Mouse (Mus musculus): Measurements from ENCODE around the gene Sbk1.
"Not testable (repeated sequence)": the region's sequence is repeated elsewhere in the genome, so short reads cannot be mapped to it uniquely, and the experiment has no call there.

The Sbk1 gene

GRCm38 (mm10) chr7:126286311-126286710, 13.9 kb downstream of the Sbk1 start:
- no peak for DNase-seq (ENCODE audit: low read depth, low spot score)

- DNase-seq (ENCODE audit: low read depth, low spot score), result no peak
Observed at GRCm38 (mm10) chr7:126287493-126288103, 15.2 kb downstream of the Sbk1 start.

- DNase-seq (ENCODE audit: low read depth, low spot score), result no peak
Observed at GRCm38 (mm10) chr7:126288104-126288497, 15.7 kb downstream of the Sbk1 start.

- no peak for DNase-seq (ENCODE audit: low read depth, low spot score)
Observed at GRCm38 (mm10) chr7:126288571-126289091, 16.2 kb downstream of the Sbk1 start.

- DNase-seq (ENCODE audit: low read depth, low spot score), result no peak
Observed at GRCm38 (mm10) chr7:126289371-126289770, 17.0 kb downstream of the Sbk1 start.

GRCm38 (mm10) chr7:126289956-126290355, 17.5 kb downstream of the Sbk1 start:
- no peak for DNase-seq (ENCODE audit: low read depth, low spot score)

- DNase-seq (ENCODE audit: low read depth, low spot score), result no peak
Observed at GRCm38 (mm10) chr7:126291681-126292545, 19.5 kb downstream of the Sbk1 start.

- DNase-seq (ENCODE audit: low read depth, low spot score), result no peak
Observed at GRCm38 (mm10) chr7:126293091-126293490, 20.7 kb downstream of the Sbk1 start.

- DNase-seq (ENCODE audit: low read depth, low spot score), result peak; percentile 78
Observed at GRCm38 (mm10) chr7:126297579-126298460, 25.4 kb downstream of the Sbk1 start.

- DNase-seq (ENCODE audit: low read depth, low spot score), result no peak
Observed at GRCm38 (mm10) chr7:126298856-126299255, 26.4 kb downstream of the Sbk1 start.

GRCm38 (mm10) chr7:126301831-126302230, 29.4 kb downstream of the Sbk1 start:
- not testable (repeated sequence) for DNase-seq (ENCODE audit: low read depth, low spot score)

- DNase-seq (ENCODE audit: low read depth, low spot score), result no peak
Observed at GRCm38 (mm10) chr7:126311822-126312221, 39.4 kb downstream of the Sbk1 start.

GRCm38 (mm10) chr7:126313309-126313708, 40.9 kb downstream of the Sbk1 start:
- no peak for DNase-seq (ENCODE audit: low read depth, low spot score)

GRCm38 (mm10) chr7:126314273-126314672, 41.9 kb downstream of the Sbk1 start:
- DNase-seq (ENCODE audit: low read depth, low spot score), result no peak

- peak; percentile 81 for DNase-seq (ENCODE audit: low read depth, low spot score)
Observed at GRCm38 (mm10) chr7:126323729-126324128, 51.3 kb downstream of the Sbk1 start.

- no peak for DNase-seq (ENCODE audit: low read depth, low spot score)
Observed at GRCm38 (mm10) chr7:126324791-126325190, 52.4 kb downstream of the Sbk1 start.

- not testable (repeated sequence) for DNase-seq (ENCODE audit: low read depth, low spot score)
Observed at GRCm38 (mm10) chr7:126325576-126326273, 53.3 kb downstream of the Sbk1 start.

- DNase-seq (ENCODE audit: low read depth, low spot score), result not testable (repeated sequence)
Observed at GRCm38 (mm10) chr7:126328848-126329247, 56.4 kb downstream of the Sbk1 start.

- DNase-seq (ENCODE audit: low read depth, low spot score), result no peak
Observed at GRCm38 (mm10) chr7:126329907-126330645, 57.7 kb downstream of the Sbk1 start.

- DNase-seq (ENCODE audit: low read depth, low spot score), result no peak
Observed at GRCm38 (mm10) chr7:126330693-126331092, 58.3 kb downstream of the Sbk1 start.

Data from 3T3-L1 (cell line).